25 mouse cellular contexts compared by ENCODE assay signal in the genomic region with DNA sequence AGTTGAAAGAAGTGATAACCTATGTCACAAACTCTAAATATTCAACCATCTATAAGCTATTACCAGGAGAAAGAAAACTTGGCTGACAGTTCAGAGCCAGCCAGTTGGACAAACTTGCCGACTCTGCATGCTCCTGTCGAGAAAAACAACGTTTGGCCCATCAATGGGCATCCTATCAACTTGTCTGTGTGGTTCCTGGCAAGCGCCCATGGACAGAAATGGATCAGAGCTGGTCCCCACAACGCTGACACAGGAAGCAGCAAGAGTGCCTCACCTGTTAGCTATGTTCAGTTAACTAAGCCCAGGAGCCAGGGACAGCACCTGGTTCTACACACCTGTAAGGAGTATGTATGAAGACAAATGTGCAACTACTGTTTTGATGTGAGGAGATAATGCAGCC.
DNase-seq lines count a peak whose midpoint lies in the region; ATAC-seq and TF ChIP-seq lines count a peak whose summit lies in the region.
"Had no signal": no experiment of that assay in that cellular context is flagged by ENCODE, and none has a peak within 500 bp of the region (broad histone marks: within the 10 kb centered on the region; RNA-seq: fewer than 3 reads in every experiment).

No protein-coding gene starts in this region.

- H3K36me3 ChIP-seq in forebrain, embryonic 13.5 days (ENCODE audit: poor library complexity, severe bottlenecking), result no peaks in the 10 kb centered on the region
- H3K36me3 ChIP-seq in neural tube, embryonic 15.5 days, result no peaks in the 10 kb centered on the region
- H3K36me3 ChIP-seq: embryonic facial prominence, embryonic 15.5 days; forebrain, embryonic 12.5 days; heart, embryonic 10.5 days; heart, embryonic 15.5 days; hindbrain, embryonic 12.5 days; limb, embryonic 12.5 days; midbrain, embryonic 12.5 days; stomach, embryonic 15.5 days had no signal

- WGBS in lung, adult 2 months, result 52% methylated on average over 5 of the region's 5 CpGs
- WGBS in forebrain, embryonic 13.5 days, result 84% methylated on average over 5 of the region's 5 CpGs
- WGBS in neural tube, embryonic 15.5 days, result 79% methylated on average over 5 of the region's 5 CpGs

- H3K9me3 ChIP-seq in forebrain, embryonic 13.5 days (replicated peaks), result no peaks in the 10 kb centered on the region
- H3K9me3 ChIP-seq in neural tube, embryonic 15.5 days (replicated peaks), result no peaks in the 10 kb centered on the region
- H3K9me3 ChIP-seq: embryonic facial prominence, embryonic 15.5 days; forebrain, embryonic 12.5 days; heart, embryonic 10.5 days; heart, embryonic 15.5 days; hindbrain, embryonic 12.5 days; limb, embryonic 12.5 days; midbrain, embryonic 12.5 days; stomach, embryonic 15.5 days had no signal

- no peak for DNase-seq in layer of hippocampus, adult 2 months (ENCODE audit: low spot score in 2 of 2)
- DNase-seq in layer of hippocampus, postnatal 36 days, result no peak
- DNase-seq in cerebellum, adult 11 months, result peak; percentile 57
- peak; percentile 77 for DNase-seq in cerebellum, adult 9-10 months
- peak; percentile 78 to 83 for DNase-seq in cerebellum, postnatal 36 days
- DNase-seq in lung, adult 2 months, result no peak
- DNase-seq: adrenal gland, postnatal 14 days; gastrocnemius, postnatal 10 days; kidney, postnatal 14 days; lung, postnatal 36 days; right cerebral cortex, postnatal 25 days; thymus, postnatal 25 days had no signal

- no peak for TF ChIP-seq POLR2A in lung, adult 2 months (IDR thresholded peaks at IDR 0.05; ENCODE audit: borderline replicate concordance, extremely low read depth, low read depth, low read length)

- ATAC-seq in forebrain, embryonic 13.5 days, result no peak
- ATAC-seq in neural tube, embryonic 15.5 days (ENCODE audit: low FRiP score), result no peak
- ATAC-seq: intestine, postnatal 0 days; Patski had no signal

- TF ChIP-seq CTCF in layer of hippocampus, adult 2 months (conservative IDR thresholded peaks at IDR 0.05), result no peak
- TF ChIP-seq CTCF in lung, adult 2 months (IDR thresholded peaks at IDR 0.05; ENCODE audit: insufficient read depth, low read length), result no peak

- peak overlapping the region; percentile 36; the same call in 1 of the 2 replicates for H3K27ac ChIP-seq in layer of hippocampus, adult 2 months
- H3K27ac ChIP-seq in forebrain, embryonic 13.5 days, result no peak overlapping the region
- no peak overlapping the region for H3K27ac ChIP-seq in neural tube, embryonic 15.5 days (replicated peaks)
- H3K27ac ChIP-seq: embryonic facial prominence, embryonic 15.5 days; forebrain, embryonic 12.5 days; heart, embryonic 10.5 days; heart, embryonic 15.5 days; hindbrain, embryonic 12.5 days; limb, embryonic 12.5 days; midbrain, embryonic 12.5 days; stomach, embryonic 15.5 days had no signal

- H3K27me3 ChIP-seq in forebrain, embryonic 13.5 days, result no peaks in the 10 kb centered on the region
- no peaks in the 10 kb centered on the region for H3K27me3 ChIP-seq in neural tube, embryonic 15.5 days (replicated peaks)
- H3K27me3 ChIP-seq: embryonic facial prominence, embryonic 15.5 days; forebrain, embryonic 12.5 days; heart, embryonic 15.5 days; hindbrain, embryonic 12.5 days; limb, embryonic 12.5 days; midbrain, embryonic 12.5 days; stomach, embryonic 15.5 days had no signal

- H3K9ac ChIP-seq in forebrain, embryonic 13.5 days, result no peak overlapping the region
- no peak overlapping the region for H3K9ac ChIP-seq in neural tube, embryonic 15.5 days (replicated peaks)
- H3K9ac ChIP-seq: embryonic facial prominence, embryonic 15.5 days; forebrain, embryonic 12.5 days; heart, embryonic 15.5 days; hindbrain, embryonic 12.5 days; limb, embryonic 12.5 days; midbrain, embryonic 12.5 days; stomach, embryonic 15.5 days had no signal

- no peaks in the 10 kb centered on the region for H3K4me1 ChIP-seq in lung, adult 2 months (ENCODE audit: control insufficient read depth, insufficient read depth, low read length)
- peaks cover 25% of the 10 kb centered on the region for H3K4me1 ChIP-seq in forebrain, embryonic 13.5 days
- peaks cover 31% of the 10 kb centered on the region for H3K4me1 ChIP-seq in neural tube, embryonic 15.5 days
- H3K4me1 ChIP-seq: embryonic facial prominence, embryonic 15.5 days; stomach, embryonic 15.5 days had no signal

- H3K4me3 ChIP-seq in layer of hippocampus, adult 2 months, result no peak overlapping the region
- H3K4me3 ChIP-seq in lung, adult 2 months (replicated peaks; ENCODE audit: extremely low read depth, low read depth, low read length), result no peak overlapping the region
- no peak overlapping the region for H3K4me3 ChIP-seq in forebrain, embryonic 13.5 days
- H3K4me3 ChIP-seq in neural tube, embryonic 15.5 days (replicated peaks), result no peak overlapping the region
- H3K4me3 ChIP-seq: embryonic facial prominence, embryonic 15.5 days; forebrain, embryonic 12.5 days; heart, embryonic 10.5 days; heart, embryonic 15.5 days; hindbrain, embryonic 12.5 days; limb, embryonic 12.5 days; midbrain, embryonic 12.5 days; stomach, embryonic 15.5 days had no signal

- no peak overlapping the region for H3K4me2 ChIP-seq in forebrain, embryonic 13.5 days
- H3K4me2 ChIP-seq in neural tube, embryonic 15.5 days, result no peak overlapping the region
- H3K4me2 ChIP-seq: embryonic facial prominence, embryonic 15.5 days; forebrain, embryonic 12.5 days; heart, embryonic 15.5 days; hindbrain, embryonic 12.5 days; limb, embryonic 12.5 days; liver, embryonic 11.5 days; midbrain, embryonic 12.5 days; stomach, embryonic 15.5 days had no signal

Comparison
In these comparisons a context has a peak if more than half of its experiments do, and no peak if none do; other contexts are left out.
1. DNase-seq: peak in cerebellum, adult 11 months (single experiment), cerebellum, adult 9-10 months (single experiment) and cerebellum, postnatal 36 days (2 of 2); none in layer of hippocampus, adult 2 months (0 of 2), layer of hippocampus, postnatal 36 days (0 of 2) and lung, adult 2 months (single experiment).